Mouse (Mus musculus) right cerebral cortex, postnatal 10 days (tissue): Measurements from ENCODE around the gene Smo.
A peak's percentile ranks its signal among the peaks of the same experiment; 100 is the strongest.

Experiments used
- DNase-seq, 2 experiments: peaks; one replicate each; pipeline ENCODE4 v3.0.0; 2021; ENCODE audit warnings: low spot score in 2 of 2

Smo gene

DNA sequence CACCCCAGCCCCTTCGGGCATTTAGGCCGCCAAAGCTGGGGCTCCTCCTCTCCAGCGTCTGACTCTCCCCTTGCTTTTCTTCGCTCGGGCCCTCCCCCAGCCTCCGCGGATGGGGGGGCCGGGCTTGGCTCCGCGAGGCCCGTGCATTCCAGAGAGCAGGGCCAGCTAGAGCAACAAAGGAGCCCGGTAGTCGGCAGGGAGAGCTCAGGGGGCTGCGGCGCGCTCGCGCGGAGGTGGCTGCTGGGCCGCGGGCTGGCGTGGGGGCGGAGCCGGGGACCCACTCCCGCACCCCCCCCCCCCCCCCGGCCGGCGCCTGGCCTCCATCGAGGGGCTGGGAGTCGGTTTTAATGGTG, at the start of gene Smo:
Gene Smo (plus strand): TSS at position 168 of the 353 bp plus-strand sequence.
- DNase-seq: peak; percentile 69 to 82

GRCm38 (mm10) chr6:29685952-29686351, 49.4 kb upstream of the Smo start:
- no peak for DNase-seq

GRCm38 (mm10) chr6:29689458-29689857, 45.8 kb upstream of the Smo start:
- no peak for DNase-seq

DNA sequence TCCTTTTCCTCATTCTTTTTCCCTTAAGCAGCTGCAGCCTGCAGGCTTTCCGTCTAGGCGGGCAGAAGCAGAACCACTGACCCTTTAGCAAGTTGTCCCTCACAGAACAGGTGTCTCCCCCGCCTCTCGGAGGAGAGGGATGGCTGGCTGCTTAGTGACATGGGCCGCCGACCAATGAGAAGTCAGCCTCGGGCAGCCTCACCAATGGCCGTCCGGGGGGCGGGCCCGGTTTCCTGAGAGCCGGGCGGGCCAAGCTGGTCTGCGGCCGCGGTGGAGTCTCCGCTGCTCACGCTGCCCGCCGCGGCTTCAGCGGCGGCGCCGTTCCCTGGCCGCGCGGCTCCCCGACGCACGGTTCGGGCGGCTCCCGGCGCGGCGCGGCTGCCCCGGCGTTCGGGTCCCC, 41.4 kb upstream of the Smo start, which contains the start of gene Tspan33:
Gene Tspan33 (plus strand): TSS at position 270 of the 400 bp plus-strand sequence.
- DNase-seq: peak; percentile 96 to 97

DNA sequence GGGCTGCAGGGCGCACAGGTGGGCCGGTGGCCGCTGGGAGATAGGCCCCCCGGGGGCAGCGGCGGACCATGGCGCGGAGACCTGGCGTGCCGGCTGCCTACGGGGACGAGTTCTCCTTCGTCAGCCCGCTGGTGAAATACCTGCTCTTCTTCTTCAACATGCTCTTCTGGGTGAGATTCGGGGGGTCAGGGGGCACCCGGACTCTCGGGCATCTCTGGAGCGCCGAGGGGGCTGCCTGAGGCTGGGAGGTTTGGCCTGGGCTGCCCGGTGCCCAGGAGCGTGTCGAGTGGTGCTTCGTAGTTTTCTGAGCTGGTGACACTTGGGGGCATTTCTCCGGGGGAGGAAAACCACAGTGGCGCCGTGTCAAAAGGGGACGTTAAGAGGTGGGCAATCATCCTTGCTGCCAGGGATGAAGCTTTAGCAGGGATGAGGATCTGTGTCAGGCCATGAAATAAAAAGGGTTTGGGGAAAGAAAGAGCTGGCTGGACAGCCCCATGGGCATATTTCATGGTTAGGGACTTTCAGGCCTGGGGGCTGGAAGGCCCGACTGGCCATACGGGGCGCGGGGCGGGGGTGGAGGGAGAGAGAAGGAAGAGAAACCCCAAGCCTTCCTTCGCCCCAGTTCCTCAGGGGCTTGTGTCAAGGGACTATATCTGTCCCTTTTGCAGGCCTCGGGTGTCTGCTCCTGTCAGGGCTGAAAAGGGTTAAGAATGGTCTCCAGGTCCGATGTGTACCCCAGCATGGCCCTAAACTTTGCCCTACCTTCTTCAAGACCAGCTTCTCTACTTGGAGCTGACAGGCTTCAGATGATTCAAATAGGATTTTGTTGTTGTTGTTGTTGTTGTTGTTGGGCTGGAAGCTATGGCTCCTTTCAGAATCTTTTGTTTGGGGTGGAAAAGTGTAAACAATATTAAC, 40.7 kb upstream of the Smo start:
- DNase-seq: no peak

DNA sequence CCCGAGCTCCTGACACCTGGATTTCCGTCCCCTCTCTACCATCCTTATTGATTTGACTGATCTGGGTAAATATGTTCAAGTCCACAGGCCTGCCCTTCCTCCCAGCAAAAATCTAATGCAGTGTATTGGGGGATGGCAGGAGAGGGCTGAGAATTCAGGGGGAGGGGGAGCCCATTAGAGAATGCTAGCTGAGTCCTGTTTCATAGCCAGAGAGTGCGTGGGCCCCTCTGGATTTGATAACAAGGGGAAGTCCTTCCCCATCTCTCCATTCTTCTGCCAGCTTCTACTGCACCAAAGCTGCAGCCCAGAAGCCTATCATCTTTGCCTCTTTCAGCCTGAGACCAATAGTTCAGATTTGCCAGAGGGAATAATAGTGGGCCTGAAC, 40.0 kb upstream of the Smo start:
- DNase-seq: no peak

GRCm38 (mm10) chr6:29695975-29696374, 39.3 kb upstream of the Smo start:
- no peak for DNase-seq

DNA sequence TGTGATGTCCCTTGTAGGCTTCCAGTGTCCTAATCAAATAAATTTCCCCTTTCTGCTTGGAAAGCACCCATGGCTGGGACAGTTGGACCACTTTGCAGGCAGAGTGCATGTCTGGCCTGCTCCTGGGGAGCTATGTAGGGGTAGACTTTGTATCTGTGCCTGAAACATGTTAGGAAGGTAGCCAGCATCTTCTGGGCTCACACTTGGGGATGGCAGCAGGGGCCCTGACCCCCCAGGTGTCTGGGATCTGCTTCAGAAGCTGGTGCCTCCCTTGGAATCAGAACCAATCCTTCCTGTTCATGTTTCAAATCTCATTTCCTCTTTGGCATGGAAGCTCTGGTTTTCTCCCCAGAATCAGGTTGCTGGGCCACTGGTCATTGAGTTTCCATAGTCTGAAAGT, 38.2 kb upstream of the Smo start:
- DNase-seq: no peak

GRCm38 (mm10) chr6:29697548-29697947, 37.8 kb upstream of the Smo start:
- no peak for DNase-seq

- no peak for DNase-seq
Measured at GRCm38 (mm10) chr6:29699085-29699745, 36.1 kb upstream of the Smo start.

GRCm38 (mm10) chr6:29701051-29701450, 34.3 kb upstream of the Smo start:
- DNase-seq: no peak

DNA sequence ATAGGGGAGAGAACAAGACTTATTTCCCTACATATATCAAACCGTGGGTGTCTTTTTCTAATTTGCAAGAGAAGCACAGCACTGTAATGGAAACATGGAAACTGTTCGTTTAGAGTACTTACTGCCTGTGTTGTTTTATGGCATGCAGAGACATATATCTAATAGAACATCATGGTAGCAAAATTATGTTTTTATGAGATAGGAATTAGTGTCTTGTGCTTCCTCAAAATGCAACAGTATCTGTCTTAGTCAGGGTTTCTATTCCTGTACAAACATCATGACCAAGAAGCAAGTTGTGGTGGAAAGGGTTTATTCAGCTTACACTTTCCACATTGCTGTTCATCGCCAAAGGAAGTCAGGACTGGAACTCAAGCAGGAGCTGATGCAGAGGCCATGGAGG, 33.2 kb upstream of the Smo start:
- DNase-seq: no peak

DNA sequence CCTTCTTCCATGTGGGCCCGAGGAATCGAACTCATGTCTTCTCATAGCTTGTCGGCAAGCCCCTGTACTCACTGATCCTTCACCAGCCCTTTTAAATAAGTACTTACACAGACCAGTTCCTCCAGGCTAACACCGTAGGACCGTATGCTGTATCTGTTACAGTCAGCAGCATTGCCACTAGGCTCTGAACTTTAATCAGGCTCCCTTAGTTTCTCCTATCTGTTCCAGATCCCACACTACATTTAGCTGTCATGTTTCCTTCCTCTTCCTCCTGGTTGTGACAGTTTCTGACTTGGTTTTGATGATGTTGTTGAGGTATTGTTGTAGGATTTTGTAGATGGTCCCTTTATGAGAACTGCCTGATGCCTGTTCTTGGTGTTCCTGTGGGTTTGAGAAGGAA, 31.2 kb upstream of the Smo start:
- DNase-seq: no peak

- DNase-seq: peak in 1 of 2 experiments; percentile 50
Measured at GRCm38 (mm10) chr6:29707902-29708301, 27.4 kb upstream of the Smo start.

DNA sequence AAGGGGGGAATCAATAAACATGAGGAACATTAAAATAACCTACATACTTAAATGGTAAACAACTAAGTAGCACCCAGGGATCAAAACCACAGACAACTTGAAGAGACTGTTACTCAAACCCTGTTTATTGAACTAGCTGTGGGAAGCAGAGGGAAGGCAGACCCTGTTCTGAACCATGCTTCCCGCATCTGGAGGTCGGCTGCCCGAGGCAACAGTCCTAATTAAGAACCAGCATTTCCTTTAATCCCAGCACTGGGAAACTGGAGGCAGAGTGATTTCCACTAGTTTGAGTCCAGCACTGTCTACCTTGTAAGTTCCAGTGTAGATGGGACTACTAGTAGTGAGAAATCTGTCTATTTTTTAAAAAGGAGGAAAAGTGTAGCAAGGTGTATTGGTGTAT, 24.0 kb upstream of the Smo start:
- no peak for DNase-seq

GRCm38 (mm10) chr6:29712011-29712584, 23.2 kb upstream of the Smo start:
- DNase-seq: no peak

DNA sequence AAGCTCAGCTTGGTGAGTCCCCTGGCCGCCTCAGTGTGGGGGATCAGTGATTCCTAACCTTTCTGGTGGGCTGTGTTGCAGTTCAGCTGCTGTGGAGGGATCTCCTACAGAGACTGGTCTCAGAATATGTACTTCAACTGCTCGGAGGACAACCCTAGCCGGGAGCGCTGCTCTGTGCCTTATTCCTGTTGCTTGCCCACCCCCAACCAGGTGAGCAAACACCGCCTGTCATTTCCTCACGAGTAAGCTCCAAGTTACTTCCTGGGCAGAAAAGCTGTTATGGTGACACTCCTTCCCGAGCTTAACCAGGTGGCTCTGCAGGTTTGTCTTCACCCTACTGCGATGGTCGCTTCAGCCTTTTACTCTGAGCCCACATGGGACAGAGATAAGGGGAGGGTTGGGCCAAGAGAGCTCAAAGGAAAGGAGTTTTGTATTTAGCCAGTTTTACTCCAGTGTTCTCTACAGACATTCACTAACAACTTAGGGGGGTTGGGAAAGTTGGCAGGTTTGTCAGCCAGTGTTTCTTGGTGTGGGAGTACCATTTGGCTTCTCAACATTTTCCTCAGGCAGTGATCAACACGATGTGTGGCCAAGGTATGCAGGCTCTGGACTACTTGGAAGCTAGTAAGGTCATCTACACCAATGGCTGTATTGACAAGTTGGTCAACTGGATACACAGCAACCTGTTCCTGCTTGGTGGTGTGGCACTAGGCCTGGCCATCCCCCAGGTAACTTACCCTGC, 18.5 kb upstream of the Smo start:
- DNase-seq: no peak

DNA sequence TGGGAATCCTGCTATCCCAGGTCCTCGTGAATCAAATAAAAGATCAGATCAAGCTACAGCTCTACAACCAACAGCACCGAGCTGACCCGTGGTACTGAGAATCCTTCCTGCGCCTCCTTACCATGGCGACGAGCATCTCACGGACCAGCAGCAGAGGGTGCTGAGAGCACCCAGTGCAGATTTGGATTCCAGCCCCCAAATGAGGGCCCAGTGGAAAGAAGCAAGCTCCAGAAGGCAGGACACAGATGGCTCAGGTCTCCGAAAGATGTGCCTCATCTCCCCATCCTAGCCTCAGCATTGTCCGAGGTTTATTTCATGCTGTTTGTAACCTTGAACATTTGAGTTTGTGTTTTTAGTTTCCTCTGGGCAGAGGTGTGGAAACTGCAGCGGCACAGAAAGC, 17.8 kb upstream of the Smo start:
- no peak for DNase-seq

- peak; percentile 57 to 59 for DNase-seq
Measured at GRCm38 (mm10) chr6:29717952-29718521, 17.3 kb upstream of the Smo start.

DNA sequence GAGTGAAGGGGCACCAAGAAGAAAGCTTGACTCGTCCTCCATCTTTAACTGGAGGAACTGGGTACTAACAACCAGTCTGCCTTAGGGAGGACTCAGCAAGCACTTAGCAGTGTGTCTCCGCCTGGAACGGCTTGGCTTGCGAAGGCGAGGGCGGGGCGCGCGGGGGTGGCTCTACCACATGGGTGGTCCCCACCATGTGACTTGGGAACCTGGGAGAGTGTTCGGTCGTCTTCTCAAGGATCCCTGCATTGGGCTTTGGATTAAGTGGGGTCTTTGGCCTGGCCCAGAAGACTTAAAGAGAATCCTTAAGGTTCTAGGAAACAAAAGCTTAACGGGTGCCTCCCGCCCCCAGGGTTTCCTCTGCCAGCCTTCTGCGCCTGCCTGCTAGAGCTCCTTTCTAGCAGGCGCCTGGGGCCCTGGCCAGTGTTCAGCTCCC, 16.4 kb upstream of the Smo start:
- peak; percentile 80 to 83 for DNase-seq

- no peak for DNase-seq
Measured at GRCm38 (mm10) chr6:29721890-29722289, 13.4 kb upstream of the Smo start.
